Mouse (Mus musculus): Measurements from ENCODE around the gene Ajm1.

GRCm38 (mm10) chr2:25596765-25597510, 15.4 kb upstream of the Ajm1 start:
- TF ChIP-seq CTCF (IDR thresholded peaks at IDR 0.05; ENCODE audit: low read depth, low read length) (no peak), POLR2AphosphoS5 (IDR thresholded peaks at IDR 0.05; ENCODE audit: insufficient replicate concordance, low read depth, low read length) (no peak)

Measured in G1E (cell line).